Mouse (Mus musculus): ENCODE measurements at regions not wholly inside any gene's neighbourhood (a gene's known extent, or its start where the extent isn't known, plus 50 kb on each side); places are given as distances from the start of the nearest gene placed in this dataset.
"Not testable (repeated sequence)": the region's sequence is repeated elsewhere in the genome, so short reads cannot be mapped to it uniquely, and the experiment has no call there.

GRCm38 (mm10) chr12:74825664-74826063 is 351.5 kb downstream of the Kcnh5 start:
- peak; percentile 26 for DNase-seq (ENCODE audit: extremely low read depth, insufficient read length, low spot score)

GRCm38 (mm10) chr12:74824735-74825494 is 352.2 kb downstream of the Kcnh5 start:
- peak; percentile 83 for DNase-seq (ENCODE audit: extremely low read depth, insufficient read length, low spot score)

GRCm38 (mm10) chr12:74816181-74816580 is 361.0 kb downstream of the Kcnh5 start:
- not testable (repeated sequence) for DNase-seq (ENCODE audit: extremely low read depth, insufficient read length, low spot score)

- DNase-seq (ENCODE audit: extremely low read depth, insufficient read length, low spot score): not testable (repeated sequence)
Observed at GRCm38 (mm10) chr12:74808571-74808970, 368.6 kb downstream of the Kcnh5 start.

- not testable (repeated sequence) for DNase-seq (ENCODE audit: extremely low read depth, insufficient read length, low spot score)
Observed at GRCm38 (mm10) chr12:74807926-74808325, 369.2 kb downstream of the Kcnh5 start.

- peak; percentile 51 for DNase-seq (ENCODE audit: extremely low read depth, insufficient read length, low spot score)
Observed at GRCm38 (mm10) chr12:74803740-74804512, 373.2 kb downstream of the Kcnh5 start.

- no peak for DNase-seq (ENCODE audit: extremely low read depth, insufficient read length, low spot score)
Observed at GRCm38 (mm10) chr12:74792036-74792435, 385.1 kb downstream of the Kcnh5 start.

GRCm38 (mm10) chr12:74762284-74762683 is 414.8 kb downstream of the Kcnh5 start:
- no peak for DNase-seq (ENCODE audit: extremely low read depth, insufficient read length, low spot score)

GRCm38 (mm10) chr12:74745051-74745450 is 428.9 kb upstream of the Gm11042 start:
- no peak for DNase-seq (ENCODE audit: extremely low read depth, insufficient read length, low spot score)

- no peak for DNase-seq (ENCODE audit: extremely low read depth, insufficient read length, low spot score)
Observed at GRCm38 (mm10) chr12:74728866-74729265, 412.7 kb upstream of the Gm11042 start.

- no peak for DNase-seq (ENCODE audit: extremely low read depth, insufficient read length, low spot score)
Observed at GRCm38 (mm10) chr12:74679149-74679548, 363.0 kb upstream of the Gm11042 start.

GRCm38 (mm10) chr12:74677835-74678234 is 361.6 kb upstream of the Gm11042 start:
- no peak for DNase-seq (ENCODE audit: extremely low read depth, insufficient read length, low spot score)

GRCm38 (mm10) chr12:74658406-74658805 is 342.2 kb upstream of the Gm11042 start:
- no peak for DNase-seq (ENCODE audit: extremely low read depth, insufficient read length, low spot score)

- DNase-seq (ENCODE audit: extremely low read depth, insufficient read length, low spot score): no peak
Observed at GRCm38 (mm10) chr12:74657036-74657648, 340.9 kb upstream of the Gm11042 start.

GRCm38 (mm10) chr12:74651256-74651655 is 335.1 kb upstream of the Gm11042 start:
- no peak for DNase-seq (ENCODE audit: extremely low read depth, insufficient read length, low spot score)

GRCm38 (mm10) chr12:74632827-74633226 is 316.6 kb upstream of the Gm11042 start:
- no peak for DNase-seq (ENCODE audit: extremely low read depth, insufficient read length, low spot score)

- no peak for DNase-seq (ENCODE audit: extremely low read depth, insufficient read length, low spot score)
Observed at GRCm38 (mm10) chr12:74595208-74595607, 279.0 kb upstream of the Gm11042 start.

- DNase-seq (ENCODE audit: extremely low read depth, insufficient read length, low spot score): no peak
Observed at GRCm38 (mm10) chr12:74554599-74554998, 238.4 kb upstream of the Gm11042 start.

- DNase-seq (ENCODE audit: extremely low read depth, insufficient read length, low spot score): no peak
Observed at GRCm38 (mm10) chr12:74544172-74544571, 228.0 kb upstream of the Gm11042 start.

- DNase-seq (ENCODE audit: extremely low read depth, insufficient read length, low spot score): no peak
Observed at GRCm38 (mm10) chr12:74534882-74535281, 218.7 kb upstream of the Gm11042 start.

- no peak for DNase-seq (ENCODE audit: extremely low read depth, insufficient read length, low spot score)
Observed at GRCm38 (mm10) chr12:74528983-74529566, 212.9 kb upstream of the Gm11042 start.

Data from 3134 (cell line).